Mouse (Mus musculus): ENCODE data around the gene Zfp128.
"Not testable (repeated sequence)": the region's sequence is repeated elsewhere in the genome, so short reads cannot be mapped to it uniquely, and the experiment has no call there.

Zfp128 gene

DNA sequence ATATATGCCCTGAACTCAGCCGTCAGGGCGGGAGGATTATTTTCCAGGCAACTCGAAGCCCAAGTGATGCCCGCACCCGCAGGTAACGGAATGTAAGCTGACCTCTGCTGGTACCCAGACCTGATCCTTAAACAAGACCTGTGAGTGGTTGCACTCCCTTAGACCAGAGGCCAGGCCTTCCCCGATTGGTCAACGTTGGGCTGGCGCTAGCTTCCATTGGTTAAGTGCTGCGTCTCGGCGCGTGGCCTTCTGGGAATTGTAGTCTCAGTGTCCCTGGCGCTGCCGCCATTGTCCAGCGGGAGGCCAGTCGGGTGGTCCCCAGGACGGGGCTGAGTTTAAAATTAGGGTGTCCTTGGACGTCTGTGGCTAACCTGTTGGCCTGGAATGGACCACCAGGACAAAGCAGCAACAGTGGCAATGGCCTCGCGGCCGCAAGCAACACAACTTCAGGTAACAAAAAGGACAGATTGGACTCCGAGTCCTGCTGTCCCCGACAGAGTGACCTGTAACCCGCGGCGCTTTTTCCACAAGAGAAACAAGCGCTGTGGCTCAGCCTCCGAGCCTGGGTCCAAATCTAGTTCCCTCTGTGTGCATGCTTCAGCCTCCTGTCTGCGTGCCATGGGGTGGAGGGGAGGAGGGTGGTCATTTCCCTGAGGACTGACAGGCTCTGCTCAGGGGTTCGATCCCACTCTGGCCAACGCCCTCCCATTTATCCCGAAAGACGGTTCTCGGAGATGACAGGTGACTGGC lies at the start of gene Zfp128:
Gene Zfp128, plus strand, starts transcription at position 267 of the 750 bp plus-strand sequence.
- peak; percentile 93 for DNase-seq

DNA sequence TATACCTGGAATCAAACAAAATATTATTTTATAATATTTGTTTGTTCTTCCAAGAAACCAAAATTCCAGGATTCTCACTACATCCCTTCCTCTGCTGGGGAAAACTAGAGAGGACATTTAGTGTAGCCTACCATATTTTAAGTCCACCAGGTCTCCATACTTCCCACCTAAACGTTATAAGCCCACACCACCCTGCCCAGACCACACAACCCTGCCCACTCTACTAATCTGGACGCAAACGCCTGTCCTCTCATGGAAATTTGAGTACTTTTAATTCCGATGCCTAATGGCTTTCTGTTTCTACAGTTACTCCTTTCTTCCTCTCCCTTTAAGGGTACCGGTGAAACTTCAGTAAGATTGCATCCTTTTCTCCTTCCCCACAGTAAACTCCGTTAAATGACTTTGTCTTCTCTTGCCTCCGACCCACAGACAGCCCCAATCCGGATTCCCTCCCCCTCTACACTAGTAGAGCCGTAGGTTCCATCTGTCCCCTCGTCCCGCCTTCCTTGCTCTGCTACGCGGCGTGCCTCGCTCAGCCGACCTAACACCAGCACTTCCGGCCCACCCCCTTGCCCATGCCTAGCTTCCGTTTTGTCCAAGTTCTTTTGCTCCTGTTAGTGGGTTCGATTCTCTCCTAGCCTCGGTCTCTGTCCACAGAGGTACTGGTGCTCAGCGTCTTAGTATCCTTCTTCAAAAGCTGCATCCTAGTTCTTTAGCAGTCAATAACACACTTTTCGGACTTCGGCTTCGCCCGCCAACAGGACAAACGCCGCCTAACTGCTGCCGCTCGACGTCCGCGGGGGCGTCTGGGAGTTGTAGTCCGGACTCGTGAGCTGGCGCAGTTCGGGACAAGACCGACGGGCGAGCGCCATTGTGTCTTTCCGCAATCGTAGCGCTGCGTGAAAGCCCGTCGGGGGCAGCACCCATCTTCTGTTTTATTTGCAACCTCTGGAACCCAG lies 46.5 kb upstream of the Zfp128 start, which contains the start of gene Zfp110:
Gene Zfp110, plus strand, starts transcription at position 600 of the 959 bp plus-strand sequence.
- DNase-seq: peak; percentile 90

DNA sequence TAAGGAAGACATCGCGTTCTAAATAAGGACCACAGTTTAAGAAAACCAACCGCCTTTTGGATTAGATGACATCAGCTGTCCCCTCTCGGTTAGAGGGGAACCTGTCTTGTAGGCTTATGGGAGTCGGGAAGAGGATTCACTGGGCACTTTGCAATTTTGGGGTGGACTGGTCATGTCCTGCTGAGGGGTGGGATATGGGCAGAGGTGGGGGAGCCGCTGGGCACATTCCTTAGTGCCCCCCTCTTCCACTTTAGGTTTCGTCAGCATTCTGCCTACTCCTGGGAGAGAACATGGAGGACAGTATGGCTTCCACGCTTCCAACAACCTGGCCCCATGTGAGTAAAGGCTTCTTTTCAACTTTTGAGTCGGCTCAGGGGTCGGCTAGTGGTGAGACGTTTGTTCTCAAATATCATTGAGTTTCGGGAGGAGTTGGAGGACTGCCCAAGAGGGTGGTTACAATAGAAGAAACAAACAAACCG lies 45.7 kb upstream of the Zfp128 start:
- peak; percentile 4 for DNase-seq

DNA sequence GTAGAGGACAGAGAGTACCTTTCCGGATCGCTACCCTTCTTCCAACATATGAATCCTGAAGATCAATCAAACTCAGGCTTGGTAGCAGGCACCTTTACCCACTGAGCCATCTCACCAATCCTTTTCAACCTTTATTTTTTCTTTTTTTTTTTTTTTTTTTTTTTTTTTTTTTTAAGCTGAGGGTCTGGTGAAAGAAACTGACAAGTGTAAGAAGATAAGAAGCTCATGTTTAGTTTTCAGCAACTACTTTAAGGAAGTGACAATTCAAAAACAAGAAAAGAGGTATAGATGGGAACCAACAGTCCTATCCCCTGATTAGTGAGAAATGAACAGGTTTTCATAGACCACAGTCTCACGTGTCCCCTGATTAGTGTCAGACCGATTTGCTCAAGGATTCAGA lies 45.2 kb upstream of the Zfp128 start:
- DNase-seq: no peak

DNA sequence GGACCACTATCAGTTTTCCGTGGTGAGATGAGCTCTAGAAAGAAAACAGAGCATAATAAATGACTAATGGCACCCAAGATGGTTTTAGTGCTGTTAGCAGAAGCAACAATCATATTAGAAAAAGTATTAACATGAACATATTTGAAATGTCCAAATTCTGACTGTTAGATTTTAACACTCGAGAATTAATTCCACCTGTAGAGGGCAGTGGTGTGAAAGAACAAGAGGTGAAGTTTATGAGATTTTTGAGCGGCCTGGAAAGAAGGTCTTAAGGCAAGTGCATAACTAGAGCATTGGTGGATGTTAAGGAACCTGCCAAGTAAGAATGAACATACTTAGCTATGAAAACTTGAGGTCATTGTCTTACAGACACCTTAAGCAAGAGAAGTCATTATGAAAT lies 6.7 kb upstream of the Zfp128 start:
- DNase-seq: no peak

DNA sequence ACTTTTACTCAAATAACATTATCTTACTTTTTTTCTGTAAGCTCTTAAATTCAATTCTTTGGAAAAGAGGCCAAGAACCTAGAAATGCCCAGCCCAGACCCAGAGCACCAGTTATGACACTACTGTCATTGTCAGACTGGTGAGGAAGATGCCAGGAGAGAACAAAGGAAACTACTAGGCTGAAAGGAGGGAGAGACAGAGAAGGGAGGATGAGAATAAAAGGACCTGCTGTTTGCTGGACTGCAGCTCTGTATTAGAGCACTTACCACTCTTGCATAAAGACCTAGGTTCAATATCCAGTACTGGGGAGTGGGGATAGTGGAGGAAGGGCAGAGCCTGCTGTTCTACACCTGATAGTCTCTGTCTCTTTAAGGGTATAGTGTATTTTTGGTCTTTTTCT lies 941 bp upstream of the Zfp128 start:
- DNase-seq: no peak

DNA sequence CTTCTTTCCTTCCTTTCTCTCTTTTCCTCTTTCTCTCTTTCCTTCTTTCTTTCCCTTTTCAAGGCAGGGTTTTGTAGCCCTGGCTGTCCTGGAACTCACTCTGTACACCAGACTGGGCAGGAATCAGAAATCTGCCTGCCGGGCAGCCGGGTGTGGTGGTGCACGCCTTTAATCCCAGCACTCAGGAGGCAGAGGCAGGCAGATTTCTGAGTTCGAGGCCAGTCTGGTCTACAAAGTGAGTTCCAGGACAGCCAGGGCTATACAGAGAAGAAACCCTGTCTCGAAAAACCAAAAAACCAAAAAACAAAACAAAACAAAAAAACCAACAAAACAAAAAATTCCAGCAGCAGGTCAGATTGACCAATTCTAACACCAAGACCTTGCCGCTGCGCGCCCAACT lies 480 bp upstream of the Zfp128 start:
- not testable (repeated sequence) for DNase-seq

DNA sequence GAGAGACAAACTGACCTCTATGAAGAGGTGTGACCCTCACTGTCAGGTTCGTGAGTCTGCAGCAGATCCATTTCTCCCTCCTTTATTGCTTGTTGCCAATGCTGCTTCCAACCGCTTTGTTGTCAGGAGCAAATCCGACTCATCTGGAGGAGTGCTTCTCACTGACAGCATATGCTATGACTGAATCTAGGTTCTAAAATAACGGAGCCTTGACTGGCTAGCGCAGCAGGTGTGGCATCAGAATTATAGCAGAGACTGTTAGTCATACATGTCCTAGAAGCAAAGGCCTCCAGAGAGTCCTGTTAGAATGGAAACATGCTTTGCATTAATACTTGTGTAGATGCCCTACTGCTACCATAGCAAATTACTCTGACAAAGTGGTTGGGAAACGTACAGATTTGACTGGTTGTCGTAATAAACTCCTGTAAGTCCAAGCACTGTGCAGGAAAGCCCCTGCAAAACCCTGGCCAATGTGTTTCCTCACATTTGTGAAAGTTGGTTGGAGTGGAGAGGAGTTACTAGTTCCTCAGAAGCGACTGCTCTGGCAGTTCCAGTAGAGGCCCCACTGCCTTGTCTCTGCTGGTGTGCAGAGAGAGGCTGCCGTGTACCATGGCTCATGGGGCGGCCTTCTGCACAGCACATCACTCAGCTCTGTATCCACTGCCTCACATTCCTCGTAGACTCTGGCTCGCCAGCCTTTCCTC lies 5.7 kb downstream of the Zfp128 start:
- DNase-seq: no peak

DNA sequence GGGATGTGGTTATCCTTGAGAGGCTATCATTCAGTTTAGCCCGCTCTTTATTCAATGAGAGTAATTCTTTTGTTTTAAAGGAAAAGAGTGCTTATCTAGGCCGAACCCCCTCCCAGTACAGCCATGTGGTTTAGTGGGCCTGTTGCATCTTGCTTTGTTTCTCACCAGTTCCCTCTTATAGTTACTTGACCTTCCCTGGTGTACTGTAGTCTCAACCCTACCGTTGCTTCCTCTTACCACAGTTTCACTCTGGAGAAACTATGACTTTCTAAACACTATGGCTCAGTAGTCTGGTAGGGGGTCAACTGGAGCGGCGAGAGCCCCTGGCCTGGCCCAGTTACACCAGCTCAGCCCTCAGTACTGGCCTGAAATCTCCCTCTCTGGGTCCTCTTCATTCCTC lies 6.6 kb downstream of the Zfp128 start:
- no peak for DNase-seq

DNA sequence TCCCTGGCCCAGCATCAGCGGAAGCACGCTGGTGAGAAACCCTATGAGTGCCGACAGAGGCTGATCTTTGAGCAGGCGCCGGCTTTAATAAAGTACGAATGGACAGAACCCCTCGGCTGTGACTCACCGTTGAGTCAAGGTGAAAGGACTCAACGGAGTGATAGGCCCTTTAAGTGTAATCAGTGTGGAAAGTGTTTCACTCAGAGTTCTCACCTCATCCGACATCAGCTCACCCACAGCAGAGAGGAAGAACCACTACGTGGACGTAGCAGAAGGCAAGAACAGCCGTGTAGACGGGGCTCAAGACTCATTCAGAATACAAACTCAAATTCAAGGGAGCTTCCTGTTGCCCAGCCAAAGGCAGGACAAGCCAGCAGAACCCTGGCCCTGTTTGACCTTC lies 10.0 kb downstream of the Zfp128 start:
- DNase-seq: no peak

DNA sequence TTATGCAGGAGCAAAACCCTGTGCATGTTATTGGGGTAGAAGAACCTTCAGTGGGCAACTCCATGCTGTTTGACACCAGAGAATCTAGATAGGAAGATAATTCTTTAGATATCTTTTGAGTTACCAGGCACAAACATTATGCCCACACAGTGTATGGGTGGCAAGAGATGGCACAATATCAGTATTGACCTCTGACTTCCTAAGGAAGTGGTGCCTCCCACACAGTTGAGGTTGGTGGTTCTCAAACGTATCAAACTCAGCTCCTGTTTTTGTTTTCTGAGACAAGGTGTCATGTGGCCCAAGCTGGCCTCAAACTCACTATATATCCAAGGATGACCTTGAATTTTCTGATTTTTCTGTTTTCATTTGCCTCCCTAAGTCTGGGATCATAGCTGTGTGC lies 10.4 kb downstream of the Zfp128 start:
- DNase-seq: no peak

DNA sequence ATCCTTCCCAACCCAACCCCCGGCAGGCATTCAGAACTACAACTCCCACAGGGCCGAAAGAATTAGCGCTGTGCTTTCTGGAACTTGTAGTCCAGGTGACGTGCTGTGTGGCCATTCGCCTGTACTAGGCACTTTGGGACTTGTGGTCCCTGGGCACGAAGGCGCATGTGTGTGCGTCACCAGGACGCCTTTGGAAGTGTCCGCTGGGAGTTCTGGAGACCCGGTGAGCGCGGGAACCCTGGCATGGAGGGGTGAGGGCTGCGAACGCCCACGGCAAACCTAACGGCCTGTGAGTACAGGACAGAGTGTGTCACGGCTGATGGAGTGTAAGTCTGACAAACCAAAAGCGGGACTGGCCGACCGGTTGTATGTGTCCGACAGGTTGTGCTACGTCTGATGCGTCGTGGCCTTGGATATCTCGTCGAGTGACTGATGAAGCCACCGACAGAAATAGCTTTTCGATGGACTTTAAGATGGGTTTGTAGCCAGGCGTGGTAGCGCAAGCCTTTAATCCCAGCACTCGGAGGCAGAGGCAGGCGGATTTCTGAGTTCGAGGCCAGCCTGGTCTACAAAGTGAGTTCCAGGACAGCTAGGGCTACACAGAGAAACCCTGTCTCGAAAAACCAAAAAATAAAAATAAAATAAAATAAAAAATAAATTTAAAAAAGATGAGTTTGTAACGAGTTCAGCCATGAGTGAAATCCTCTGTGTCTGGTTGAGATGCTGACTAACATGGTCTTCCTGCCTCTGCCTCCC lies 16.9 kb downstream of the Zfp128 start, which contains the start of gene Zscan22:
Gene Zscan22, plus strand, starts transcription at position 161 of the 756 bp plus-strand sequence.
- DNase-seq: peak; percentile 87

DNA sequence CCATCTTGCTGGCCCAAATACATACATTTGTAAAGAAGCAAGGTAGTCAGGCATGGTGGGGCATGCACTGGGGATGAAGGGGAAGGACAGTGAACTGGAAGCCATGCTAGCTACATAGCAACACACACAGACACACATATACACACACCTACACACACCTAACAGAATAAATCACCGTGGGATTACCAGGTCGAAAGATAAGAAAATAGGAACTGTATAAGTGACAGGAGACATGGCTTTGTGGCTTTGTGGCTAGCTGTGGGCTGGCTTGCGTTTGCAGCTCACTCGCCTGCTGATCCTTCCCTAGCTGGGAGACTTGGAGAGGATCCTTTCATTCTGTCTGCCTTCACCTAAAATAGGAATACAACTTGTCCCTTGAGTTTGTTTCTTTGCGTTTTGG lies 20.5 kb downstream of the Zfp128 start:
- no peak for DNase-seq

DNA sequence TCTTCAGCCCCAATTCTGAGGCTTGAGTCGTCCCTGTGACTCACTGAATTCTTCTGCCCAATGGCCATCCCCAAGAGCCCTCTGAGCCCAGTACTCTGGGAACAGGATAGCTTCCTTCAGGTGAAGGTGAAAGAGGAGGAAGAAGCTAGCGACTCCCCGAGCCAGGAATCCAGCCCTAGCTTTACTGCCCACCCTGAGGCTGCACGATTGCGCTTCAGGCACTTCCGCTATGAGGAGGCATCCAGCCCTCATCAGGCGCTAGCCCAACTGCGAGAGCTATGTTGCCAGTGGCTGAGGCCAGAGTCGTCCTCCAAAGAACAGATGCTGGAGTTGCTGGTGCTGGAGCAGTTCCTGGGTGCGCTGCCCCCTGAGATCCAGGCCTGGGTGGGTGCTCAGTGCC lies 22.6 kb downstream of the Zfp128 start:
- DNase-seq: peak; percentile 15

DNA sequence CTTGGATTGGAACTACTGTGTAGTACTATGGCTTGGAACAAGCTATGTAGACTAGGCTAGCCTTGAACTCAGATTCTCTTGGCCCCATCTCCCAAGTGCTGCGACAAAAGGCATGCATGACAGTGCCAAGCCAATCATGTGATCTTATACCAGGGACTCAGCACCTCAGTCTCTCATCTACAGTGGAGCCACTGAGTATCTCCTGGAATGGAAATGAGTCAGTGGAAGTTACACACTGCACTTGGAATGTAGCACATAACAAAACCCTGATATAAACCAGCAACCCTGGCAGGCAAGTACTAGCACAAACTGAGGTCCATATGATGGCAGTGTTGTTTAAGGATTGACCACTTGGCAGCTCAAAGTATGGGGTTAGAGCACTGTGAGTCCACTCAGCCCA lies 24.2 kb downstream of the Zfp128 start:
- DNase-seq: no peak

DNA sequence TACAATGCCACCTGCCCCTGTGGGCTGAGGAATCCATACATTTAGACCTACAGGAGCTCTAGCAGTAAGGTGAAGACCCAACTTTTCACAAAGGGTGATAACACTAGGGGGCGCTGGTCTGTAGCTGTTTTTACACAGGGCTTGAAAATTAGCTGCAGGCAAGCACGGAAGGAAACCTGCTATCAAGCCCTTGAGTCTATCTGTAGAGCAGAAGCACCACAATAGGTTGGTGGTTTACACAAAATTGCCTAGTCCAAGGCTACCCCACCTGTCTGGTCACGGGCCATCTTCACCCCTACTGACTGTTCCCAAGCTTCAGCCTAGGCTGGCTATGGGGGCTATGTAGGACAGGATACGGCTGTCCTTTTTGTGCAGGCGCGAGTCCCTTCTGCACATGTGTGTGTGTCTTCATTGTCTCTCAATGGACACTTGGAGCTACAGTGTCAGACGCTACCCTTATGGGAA lies 28.6 kb downstream of the Zfp128 start:
- peak; percentile 88 for DNase-seq

DNA sequence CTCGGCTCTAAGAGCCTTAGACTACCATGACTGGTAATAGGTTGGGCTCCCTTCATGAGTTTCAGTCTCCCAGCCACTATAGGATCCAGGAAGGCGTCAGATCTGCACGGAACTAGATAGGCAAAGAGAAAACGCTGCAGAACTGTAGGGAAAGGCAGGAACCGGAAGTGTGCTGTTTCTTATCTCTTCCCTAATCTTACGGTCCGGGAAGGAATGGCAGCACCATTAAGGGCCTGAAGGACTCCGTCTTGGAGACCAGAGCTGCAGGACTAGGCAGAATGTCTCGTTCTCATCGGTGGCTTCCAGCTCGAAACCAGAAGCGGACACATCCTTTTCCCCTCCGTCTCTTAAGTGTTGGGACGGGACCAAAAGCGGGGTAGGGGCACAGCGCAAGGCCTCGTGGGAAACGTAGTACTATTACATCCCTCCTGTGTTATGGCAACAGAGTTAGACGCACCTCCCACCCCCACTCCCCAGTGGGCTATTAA lies 29.2 kb downstream of the Zfp128 start:
- peak; percentile 63 for DNase-seq

DNA sequence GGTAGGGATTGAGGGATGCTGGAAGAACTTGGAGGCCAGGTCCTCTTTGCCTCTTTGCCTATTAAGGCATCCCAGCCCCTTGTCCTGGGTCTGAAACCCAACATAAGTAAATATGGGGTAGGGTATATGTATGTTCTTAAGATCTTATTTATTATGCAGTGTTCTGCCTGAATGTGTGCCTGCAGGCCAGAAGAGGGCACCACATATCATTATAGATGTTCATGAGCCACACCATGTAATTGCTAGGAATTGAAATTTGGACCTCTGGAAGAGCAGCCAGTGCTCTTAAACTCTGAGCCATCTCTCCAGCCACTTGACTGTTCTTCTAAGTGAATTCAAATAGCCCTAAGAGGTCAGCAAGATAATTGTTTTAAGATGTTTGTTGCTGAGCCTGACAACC lies 32.6 kb downstream of the Zfp128 start:
- no peak for DNase-seq

DNA sequence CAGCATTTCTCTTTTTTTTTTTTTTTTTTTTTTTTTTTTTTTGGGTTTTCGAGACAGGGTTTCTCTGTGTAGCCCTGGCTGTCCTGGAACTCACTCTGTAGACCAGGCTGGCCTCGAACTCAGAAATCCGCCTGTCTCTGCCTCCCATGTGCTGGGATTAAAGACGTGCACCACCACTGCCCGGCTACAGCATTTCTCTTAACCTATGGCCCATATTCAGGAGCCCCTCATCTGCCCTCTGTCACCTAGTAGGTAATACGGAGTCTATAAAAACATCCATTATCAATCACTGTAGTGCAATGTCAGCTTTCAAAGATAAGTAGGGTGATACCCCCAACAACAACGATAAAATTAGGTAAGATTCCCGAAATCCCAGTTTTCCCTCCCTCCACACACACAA lies 39.5 kb downstream of the Zfp128 start:
- DNase-seq: not testable (repeated sequence)

DNA sequence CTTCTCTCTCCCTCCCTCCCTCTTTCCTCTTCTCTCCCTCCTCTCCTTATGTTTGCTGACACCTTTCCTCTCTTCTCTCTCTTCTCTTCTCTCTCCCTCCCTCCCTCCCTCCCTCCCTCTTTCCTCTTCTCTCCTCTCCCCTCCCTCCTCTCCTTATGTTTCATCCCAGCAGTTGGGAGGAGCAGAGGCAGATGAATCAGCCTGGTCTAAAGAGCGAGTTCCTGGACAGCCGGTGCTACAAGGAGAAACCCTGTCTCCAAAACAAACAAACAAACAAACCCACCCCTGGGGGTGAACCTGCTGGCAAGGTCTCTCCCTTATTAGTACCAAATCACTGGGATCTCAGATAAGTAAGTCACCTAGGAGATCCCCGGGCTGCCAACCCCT lies 40.3 kb downstream of the Zfp128 start:
- DNase-seq: no peak

DNA sequence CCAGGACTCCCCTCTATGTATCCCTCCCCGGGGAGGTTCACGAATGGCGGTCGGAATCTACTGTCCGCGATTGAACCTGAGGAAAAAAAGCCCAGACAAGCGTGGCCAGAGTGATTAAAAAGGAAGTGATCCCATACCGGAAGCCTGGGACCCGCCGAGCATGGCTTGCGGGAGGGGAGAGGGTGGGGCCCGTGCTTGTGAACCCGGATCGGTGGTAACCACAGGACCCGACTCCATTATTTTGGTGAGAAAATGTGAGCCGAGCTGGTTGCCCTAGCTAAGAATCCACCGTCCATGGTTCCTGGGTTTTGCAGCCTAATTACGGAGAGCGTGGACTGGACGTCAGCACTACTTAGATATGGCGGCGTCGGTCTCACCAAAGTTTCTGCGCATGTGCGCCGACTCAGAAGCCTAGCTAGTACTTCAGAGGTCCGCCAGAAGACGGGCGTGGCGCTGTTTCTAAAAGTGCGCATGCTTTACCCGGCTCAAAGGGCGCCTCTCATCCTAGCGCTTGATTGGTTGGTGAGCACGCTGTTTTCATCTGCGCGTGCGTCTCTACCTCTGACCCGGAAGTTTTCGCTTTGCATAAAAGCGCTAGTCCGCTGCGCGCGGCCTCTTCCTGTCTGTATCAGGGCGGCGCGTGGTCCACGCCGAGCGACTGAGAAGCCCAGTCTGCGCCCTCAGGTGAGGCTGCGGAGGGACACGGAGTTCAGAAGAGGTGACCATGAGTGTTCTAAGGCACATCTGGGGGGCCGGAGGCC lies 40.9 kb downstream of the Zfp128 start, which contains the start of gene Rps5:
Gene Rps5, plus strand, starts transcription at position 586 of the 761 bp plus-strand sequence.
- peak; percentile 98 for DNase-seq
